Mouse (Mus musculus) kidney, embryonic 14.5 days (tissue): ENCODE measurements at regions not wholly inside any gene's neighbourhood (a gene's known extent, or its start where the extent isn't known, plus 50 kb on each side); places are given as distances from the start of the nearest gene placed in this dataset.
A peak's percentile ranks its signal among the peaks of the same experiment; 100 is the strongest.
"Not testable (repeated sequence)": the region's sequence is repeated elsewhere in the genome, so short reads cannot be mapped to it uniquely, and the experiment has no call there.

Experiments used
- ATAC-seq: fragments of 200-750 bp; cut with Nextera tagmentation; 2 replicates; pipeline ENCODE4 v1.8.0; 2017; ENCODE audit warnings: moderate number of reproducible peaks, mild to moderate bottlenecking, moderate TSS enrichment, moderate library complexity; ENCODE audit not compliant: low FRiP score, low TSS enrichment
- H3K27ac ChIP-seq: fragments of 300-500 bp; sonication (generic); 2 replicates; pipeline ENCODE4 v1.5.1; 2014; ENCODE audit warnings: low read depth, mild to moderate bottlenecking, low read length, moderate library complexity, mixed read lengths
- H3K27me3 ChIP-seq: fragments of 300-500 bp; sonication (generic); 2 replicates; pipeline ENCODE4 v1.6.1; 2014; ENCODE audit warnings: mild to moderate bottlenecking, low read length; ENCODE audit not compliant: control insufficient read depth, insufficient read depth
- H3K36me3 ChIP-seq: fragments of 300-500 bp; sonication (generic); 2 replicates; pipeline ENCODE4 v1.6.1; 2014; ENCODE audit warnings: low read length, mixed read lengths; ENCODE audit not compliant: control insufficient read depth, insufficient read depth
- H3K4me1 ChIP-seq: fragments of 300-500 bp; sonication (generic); 2 replicates; pipeline ENCODE4 v1.6.1; 2014; ENCODE audit warnings: low read length, mixed read lengths; ENCODE audit not compliant: control insufficient read depth, insufficient read depth
- H3K4me2 ChIP-seq: fragments of 300-500 bp; sonication (generic); replicated peaks from 2 replicates; pipeline ENCODE4 v1.6.1; 2014; ENCODE audit warnings: low read depth, mild to moderate bottlenecking, low read length
- H3K4me3 ChIP-seq: fragments of 300-500 bp; sonication (generic); 2 replicates; pipeline ENCODE4 v1.5.1; 2014; ENCODE audit warnings: mild to moderate bottlenecking, low read length
- H3K9ac ChIP-seq: fragments of 300-500 bp; sonication (generic); 2 replicates; pipeline ENCODE4 v1.6.1; 2014; ENCODE audit warnings: low read depth, mild to moderate bottlenecking, low read length, moderate library complexity
- H3K9me3 ChIP-seq: fragments of 300-500 bp; sonication (generic); 2 replicates; pipeline ENCODE4 v1.6.1; 2016; ENCODE audit warnings: low read length; ENCODE audit not compliant: control insufficient read depth
- WGBS: fragments of 180-500 bp; shearing (Covaris S2); extraction: QIAGEN DNeasy Blood & Tissue Kit; methylation state at CpG from one replicate; pipeline ENCODE4 v1.1.7; 2014; 5-methylcytosine and 5-hydroxymethylcytosine counted together

DNA sequence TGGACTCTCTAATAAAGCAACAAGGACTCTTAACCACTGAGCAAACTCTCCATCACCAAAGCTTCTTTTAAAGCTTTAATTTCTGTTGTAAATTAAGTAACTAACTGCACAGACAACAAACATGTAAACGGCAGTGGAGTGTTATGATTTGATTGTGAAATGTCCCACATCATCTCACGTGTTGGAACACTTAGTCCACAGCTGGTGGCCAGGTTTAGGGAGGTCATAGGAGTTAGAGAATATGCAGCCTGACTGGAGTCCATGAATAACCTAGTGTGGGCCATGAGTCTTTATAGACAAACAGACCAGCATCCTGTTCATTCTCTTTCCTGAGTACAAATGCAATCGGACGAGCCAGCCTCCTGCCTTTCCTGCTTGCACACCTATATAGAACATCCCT lies 527.3 kb upstream of the N6amt1 start:
- Histone ChIP-seq H3K4me2 (no peak overlapping the region), H3K27me3 (no peaks in the 10 kb centered on the region), H3K4me1 (no peaks in the 10 kb centered on the region), H3K9me3 (no peaks in the 10 kb centered on the region), H3K4me3 (no peak overlapping the region), H3K9ac (no peak overlapping the region), H3K27ac (no peak overlapping the region), H3K36me3 (no peaks in the 10 kb centered on the region)
- ATAC-seq = no peak
- 77% methylated on average over 4 of the region's 4 CpGs for WGBS

DNA sequence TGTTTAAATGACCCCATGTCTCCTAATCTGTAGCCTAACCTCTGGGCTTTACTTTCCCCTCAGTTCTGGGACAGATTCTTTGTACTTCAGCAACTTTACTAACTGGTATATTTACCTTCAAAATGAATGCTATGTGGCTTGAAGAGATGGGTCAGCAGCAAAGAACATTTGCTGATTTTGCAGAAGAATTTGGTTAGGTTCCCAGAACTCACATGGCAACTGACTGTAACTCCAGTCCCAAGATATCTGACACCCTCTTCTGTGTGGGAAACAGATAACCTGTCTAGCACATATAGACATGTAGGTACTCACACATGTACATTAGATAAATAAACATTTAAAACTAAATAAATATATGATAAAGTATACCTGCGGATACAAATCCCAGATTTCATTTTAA lies 530.5 kb upstream of the N6amt1 start:
- H3K27me3 ChIP-seq = no peaks in the 10 kb centered on the region
- H3K9me3 ChIP-seq = no peaks in the 10 kb centered on the region
- no peak overlapping the region for H3K9ac ChIP-seq
- no peak overlapping the region for H3K4me3 ChIP-seq
- 92% methylated on average over 1 of the region's 1 CpGs for WGBS
- no peaks in the 10 kb centered on the region for H3K36me3 ChIP-seq
- H3K4me1 ChIP-seq = no peaks in the 10 kb centered on the region
- no peak overlapping the region for H3K4me2 ChIP-seq
- H3K27ac ChIP-seq = no peak overlapping the region
- no peak for ATAC-seq

DNA sequence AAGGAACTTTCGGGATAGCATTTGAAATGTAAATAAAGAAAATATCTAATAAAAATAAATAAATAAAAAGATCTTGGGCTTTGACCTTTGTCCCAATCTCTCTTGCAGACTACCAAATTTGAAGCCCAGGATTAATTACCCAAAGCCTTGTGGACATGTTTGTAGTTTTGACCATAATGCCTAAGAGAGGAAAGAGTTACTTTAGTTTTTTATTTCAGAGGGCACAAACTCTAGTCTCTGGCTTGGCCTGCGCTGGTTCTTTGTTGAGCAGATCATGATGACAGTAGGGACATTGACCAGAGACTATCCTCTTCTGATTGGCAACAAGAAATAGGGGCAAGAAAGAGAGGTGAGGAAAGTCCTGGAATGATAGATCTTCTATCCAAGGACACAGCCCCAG lies 532.4 kb upstream of the N6amt1 start:
- no peak overlapping the region for H3K27ac ChIP-seq
- H3K9ac ChIP-seq = no peak overlapping the region
- WGBS = 79% methylated on average over 2 of the region's 2 CpGs
- no peak overlapping the region for H3K4me2 ChIP-seq
- no peak for ATAC-seq
- peaks cover 5% of the 10 kb centered on the region for H3K4me1 ChIP-seq
- H3K36me3 ChIP-seq = no peaks in the 10 kb centered on the region
- H3K27me3 ChIP-seq = no peaks in the 10 kb centered on the region
- H3K4me3 ChIP-seq = no peak overlapping the region
- no peaks in the 10 kb centered on the region for H3K9me3 ChIP-seq

DNA sequence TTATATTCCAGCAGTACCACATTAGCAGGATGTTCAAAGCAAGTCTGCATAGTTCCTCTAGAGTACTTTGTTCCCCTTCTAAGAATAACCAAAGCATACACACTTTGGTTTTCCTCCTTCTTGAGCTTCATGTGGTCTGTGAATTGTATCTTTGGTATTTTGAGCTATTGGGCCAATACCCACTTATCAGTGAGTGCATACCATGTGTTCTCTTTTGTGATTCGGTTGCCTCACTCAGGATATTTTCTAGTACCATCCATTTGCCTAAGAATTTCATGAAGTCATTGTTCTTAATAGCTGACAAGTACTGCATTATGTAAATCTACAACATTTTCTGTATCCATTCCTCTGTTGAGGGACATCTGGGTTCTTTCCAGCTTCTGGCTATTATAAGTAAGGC lies 535.3 kb upstream of the N6amt1 start:
- H3K27me3 ChIP-seq, H3K27ac ChIP-seq, H3K4me2 ChIP-seq, H3K9me3 ChIP-seq, H3K4me1 ChIP-seq, ATAC-seq, H3K4me3 ChIP-seq, H3K9ac ChIP-seq, H3K36me3 ChIP-seq: not testable (repeated sequence)
- 90% methylated on average over 1 of the region's 1 CpGs for WGBS

DNA sequence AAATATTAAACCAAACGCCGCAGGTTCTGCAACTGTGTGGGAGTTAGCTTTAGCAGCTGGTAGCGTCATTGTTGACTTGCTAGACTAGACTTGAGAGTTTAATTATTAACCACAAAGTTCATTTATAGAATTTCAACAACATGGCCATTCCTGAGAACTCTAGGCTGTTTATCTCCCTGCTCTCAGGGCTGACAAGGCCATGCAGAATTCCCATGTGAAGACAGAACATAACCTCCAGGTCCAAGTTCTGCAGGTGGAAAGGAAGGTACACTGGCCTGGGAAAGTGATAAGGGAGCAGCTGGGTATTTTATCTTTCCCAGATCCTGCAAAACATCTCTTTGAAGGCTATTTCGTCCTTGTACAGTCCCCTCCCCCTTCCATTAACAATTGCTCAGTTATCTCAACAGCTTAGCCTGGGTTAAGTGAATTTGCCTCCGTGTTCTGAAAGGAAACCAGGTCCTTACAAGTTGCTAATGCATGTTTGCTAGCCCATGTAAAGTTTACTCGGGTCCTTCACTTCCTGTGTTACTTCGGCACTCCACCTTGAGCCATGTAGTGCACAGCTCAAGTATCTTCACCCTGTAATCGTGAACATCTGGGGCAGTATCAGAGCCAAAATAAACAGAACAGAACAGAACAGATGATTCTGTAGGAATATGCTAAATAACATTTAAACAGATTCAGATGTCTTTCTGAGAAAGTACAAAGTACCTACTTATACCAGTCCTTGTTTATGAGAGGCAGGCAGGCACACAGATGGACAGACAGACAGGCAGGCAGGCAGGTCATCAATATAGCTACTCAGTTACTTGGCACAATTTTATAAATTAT lies 537.0 kb upstream of the N6amt1 start:
- no peak overlapping the region; the same call in 1 of the 2 replicates for H3K9ac ChIP-seq
- no peaks in the 10 kb centered on the region for H3K36me3 ChIP-seq
- H3K4me1 ChIP-seq = peaks cover 12% of the 10 kb centered on the region
- H3K4me2 ChIP-seq = peak overlapping the region; percentile 13; the same call in 1 of the 2 replicates
- H3K27ac ChIP-seq = peak overlapping the region; percentile 57
- H3K9me3 ChIP-seq = no peaks in the 10 kb centered on the region
- peak; percentile 74 for ATAC-seq
- H3K4me3 ChIP-seq = no peak overlapping the region
- 20% methylated on average over 8 of the region's 8 CpGs for WGBS
- H3K27me3 ChIP-seq = no peaks in the 10 kb centered on the region

DNA sequence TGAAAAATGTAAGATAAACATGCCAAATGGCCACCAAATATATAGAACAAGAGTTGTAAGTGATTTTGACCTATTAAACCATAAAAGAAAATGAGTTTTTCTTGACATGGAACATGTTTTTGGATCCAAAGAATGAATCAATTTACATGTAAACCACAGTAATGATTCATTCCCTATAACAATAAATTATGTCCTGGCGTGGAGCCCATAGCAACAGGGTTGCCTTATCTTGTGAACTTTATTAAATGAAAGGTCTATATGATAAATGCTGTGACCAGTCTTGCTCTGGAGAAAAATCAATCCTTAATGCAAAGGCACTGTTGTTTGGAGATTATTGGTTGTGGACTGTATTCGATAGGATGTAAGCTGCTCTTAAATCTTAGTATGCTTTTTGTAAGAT lies 538.0 kb upstream of the N6amt1 start:
- Histone ChIP-seq H3K9ac (no peak overlapping the region), H3K4me1 (peaks cover 12% of the 10 kb centered on the region), H3K4me3 (no peak overlapping the region), H3K4me2 (no peak overlapping the region), H3K36me3 (no peaks in the 10 kb centered on the region), H3K27ac (no peak overlapping the region; the same call in 1 of the 2 replicates), H3K9me3 (no peaks in the 10 kb centered on the region), H3K27me3 (no peaks in the 10 kb centered on the region)
- 53% methylated on average over 2 of the region's 2 CpGs for WGBS
- ATAC-seq = no peak

DNA sequence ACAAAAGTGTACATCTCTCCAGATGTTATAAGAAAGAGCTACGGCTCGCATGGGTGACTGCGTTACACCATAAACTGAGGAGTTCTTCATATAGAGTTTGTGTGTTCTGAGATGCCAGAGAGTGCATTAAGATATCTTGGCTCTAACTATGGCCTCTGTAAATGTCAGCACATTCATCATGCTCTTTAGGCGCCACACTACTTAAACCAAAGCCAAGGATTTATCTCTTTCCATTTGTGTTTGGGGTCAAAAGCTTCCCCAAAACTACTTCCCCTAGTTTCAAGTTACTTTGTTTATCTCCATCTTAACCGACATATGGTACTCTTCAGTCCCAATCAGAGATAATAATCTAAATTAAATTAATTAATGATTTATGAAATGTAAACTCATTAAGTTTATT lies 541.3 kb upstream of the N6amt1 start:
- Histone ChIP-seq H3K36me3 (no peaks in the 10 kb centered on the region), H3K4me1 (peaks cover 12% of the 10 kb centered on the region), H3K4me2 (no peak overlapping the region), H3K27ac (peak overlapping the region; percentile 65; the same call in 1 of the 2 replicates), H3K27me3 (no peaks in the 10 kb centered on the region), H3K9ac (no peak overlapping the region), H3K9me3 (no peaks in the 10 kb centered on the region), H3K4me3 (no peak overlapping the region)
- WGBS = 25% methylated on average over 5 of the region's 5 CpGs
- ATAC-seq = peak; percentile 34

DNA sequence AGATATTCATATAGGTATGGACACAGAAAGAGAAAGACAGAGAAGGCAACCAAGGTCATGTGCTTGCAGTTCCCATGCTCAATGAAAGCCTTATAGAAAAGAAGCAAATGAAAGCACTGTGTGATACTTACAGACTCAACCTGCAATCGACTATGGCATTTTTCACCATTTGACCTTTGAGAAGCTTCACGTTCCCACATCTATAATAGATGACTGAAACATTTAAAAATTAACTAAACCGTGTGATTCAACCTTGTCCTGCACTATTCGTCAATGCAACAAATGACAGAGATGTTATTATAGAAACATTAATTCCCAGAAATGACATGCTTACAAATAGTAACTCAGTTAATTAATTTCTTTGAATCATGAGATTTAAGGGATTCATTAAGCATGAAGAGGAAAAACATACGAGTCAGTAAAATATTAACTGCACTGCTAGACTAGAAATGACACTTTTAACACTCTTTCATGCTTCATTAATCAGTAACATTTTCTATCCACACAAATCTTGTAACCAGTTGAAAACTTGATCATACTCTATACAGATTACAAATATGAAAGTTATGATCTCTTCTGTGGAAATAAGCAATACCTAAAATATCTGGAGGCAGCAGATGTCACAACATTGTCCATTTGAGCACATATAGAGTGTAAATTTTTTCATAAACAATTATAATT lies 545.2 kb upstream of the N6amt1 start:
- 44% methylated on average over 5 of the region's 5 CpGs for WGBS
- Histone ChIP-seq H3K4me3 (no peak overlapping the region), H3K9me3 (no peaks in the 10 kb centered on the region), H3K36me3 (no peaks in the 10 kb centered on the region), H3K9ac (no peak overlapping the region), H3K27ac (no peak overlapping the region; the same call in 1 of the 2 replicates), H3K27me3 (no peaks in the 10 kb centered on the region), H3K4me2 (no peak overlapping the region), H3K4me1 (peaks cover 7% of the 10 kb centered on the region; the same call in 1 of the 2 replicates)
- peak; percentile 36; the same call in 1 of the 2 replicates for ATAC-seq

DNA sequence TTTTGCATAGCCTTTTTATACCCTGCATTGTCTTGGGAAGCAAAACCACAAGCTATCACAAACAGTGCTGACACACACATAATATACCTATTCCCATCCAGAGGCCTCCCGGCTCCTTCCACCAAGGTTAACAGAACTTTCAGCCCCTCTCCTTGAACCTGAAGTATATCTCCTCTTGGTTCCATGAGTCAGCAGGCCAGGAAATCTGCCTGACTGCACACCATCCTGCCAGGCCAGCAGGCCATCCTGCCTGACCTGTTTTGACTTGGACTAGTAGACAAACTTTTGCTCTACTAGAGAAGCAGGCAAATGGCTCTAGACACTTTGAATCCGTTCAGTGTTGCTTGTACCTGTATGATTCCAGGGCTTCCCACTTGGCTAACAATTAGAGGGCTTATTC lies 547.6 kb upstream of the N6amt1 start:
- H3K36me3 ChIP-seq = no peaks in the 10 kb centered on the region
- no peaks in the 10 kb centered on the region for H3K4me1 ChIP-seq
- no peaks in the 10 kb centered on the region for H3K27me3 ChIP-seq
- H3K27ac ChIP-seq = no peak overlapping the region
- no peak overlapping the region for H3K4me3 ChIP-seq
- H3K9ac ChIP-seq = no peak overlapping the region
- WGBS = 81% methylated on average over 2 of the region's 2 CpGs
- no peaks in the 10 kb centered on the region for H3K9me3 ChIP-seq
- no peak for ATAC-seq
- H3K4me2 ChIP-seq = no peak overlapping the region
